Mouse (Mus musculus): ENCODE results near the gene Cabin1. TPM values are rescaled to one million over a fixed set of nuclear protein-coding genes. Genes with fewer than 3 reads are reported as not detected.

The Cabin1 gene
- polyA plus RNA-seq, 1 experiment, result 24.0 TPM

DNA sequence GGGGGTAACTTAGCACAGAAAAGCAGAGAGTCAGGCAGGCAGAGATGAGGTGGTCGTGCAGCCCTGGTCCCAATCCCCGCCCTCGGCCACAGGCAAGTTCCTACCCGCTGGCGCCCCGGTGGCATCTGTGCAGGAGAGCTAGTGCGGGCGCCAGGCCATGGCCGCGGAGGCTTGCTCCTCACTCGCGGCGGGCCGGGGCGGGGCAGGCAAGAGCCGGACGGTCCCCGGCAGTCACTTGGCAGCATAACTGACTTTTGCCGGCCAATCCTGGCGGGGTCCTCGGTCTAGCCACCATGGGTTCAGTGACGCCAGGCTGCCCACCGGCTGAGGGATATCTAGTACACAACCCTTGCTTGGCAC lies 96.2 kb downstream of the Cabin1 start:
- H3K36me3 ChIP-seq (ENCODE audit: control insufficient read depth, insufficient read depth), result no peaks in the 10 kb centered on the region
- H3K27me3 ChIP-seq (ENCODE audit: control insufficient read depth, insufficient read depth, insufficient read length), result no peaks in the 10 kb centered on the region
- H3K79me2 ChIP-seq (ENCODE audit: control insufficient read depth, insufficient read depth), result no peaks in the 10 kb centered on the region
- TF ChIP-seq MAX (IDR thresholded peaks at IDR 0.05; ENCODE audit: low read depth) (no peak), TCF3 (IDR thresholded peaks at IDR 0.05; ENCODE audit: insufficient read length, low read depth) (no peak), REST (IDR thresholded peaks at IDR 0.05; ENCODE audit: insufficient read depth, insufficient read length) (no peak), CEBPB (IDR thresholded peaks at IDR 0.05; ENCODE audit: insufficient read depth, poor library complexity, severe bottlenecking) (no peak), TCF12 (IDR thresholded peaks at IDR 0.05; ENCODE audit: insufficient read depth, poor library complexity, severe bottlenecking) (no peak), SRF (IDR thresholded peaks at IDR 0.05; ENCODE audit: control insufficient read depth, insufficient read length, low read depth) (no peak), MYOD1 (IDR thresholded peaks at IDR 0.05; ENCODE audit: control insufficient read depth in 1 of 3, insufficient read length in 2 of 3, low read depth in 2 of 3) (peak in 1 of 3 experiments; percentile 0), POLR2AphosphoS2 (IDR thresholded peaks at IDR 0.05; ENCODE audit: insufficient read length, low read depth) (no peak), MYOG (IDR thresholded peaks at IDR 0.05; ENCODE audit: control insufficient read depth in 1 of 3, insufficient read depth in 1 of 3, insufficient read length in 2 of 3, low read depth in 2 of 3) (no peak), POLR2A (IDR thresholded peaks at IDR 0.05; ENCODE audit: insufficient read length, low read depth) (peak; percentile 51), USF1 (IDR thresholded peaks at IDR 0.05; ENCODE audit: low read depth) (no peak)
- peak overlapping the region; percentile 49 for H3K4me3 ChIP-seq
- peak overlapping the region; percentile 89 for H3K4me2 ChIP-seq (ENCODE audit: low read depth)
- H3ac ChIP-seq (ENCODE audit: control insufficient read depth, insufficient read length), result peak overlapping the region; percentile 36

DNA sequence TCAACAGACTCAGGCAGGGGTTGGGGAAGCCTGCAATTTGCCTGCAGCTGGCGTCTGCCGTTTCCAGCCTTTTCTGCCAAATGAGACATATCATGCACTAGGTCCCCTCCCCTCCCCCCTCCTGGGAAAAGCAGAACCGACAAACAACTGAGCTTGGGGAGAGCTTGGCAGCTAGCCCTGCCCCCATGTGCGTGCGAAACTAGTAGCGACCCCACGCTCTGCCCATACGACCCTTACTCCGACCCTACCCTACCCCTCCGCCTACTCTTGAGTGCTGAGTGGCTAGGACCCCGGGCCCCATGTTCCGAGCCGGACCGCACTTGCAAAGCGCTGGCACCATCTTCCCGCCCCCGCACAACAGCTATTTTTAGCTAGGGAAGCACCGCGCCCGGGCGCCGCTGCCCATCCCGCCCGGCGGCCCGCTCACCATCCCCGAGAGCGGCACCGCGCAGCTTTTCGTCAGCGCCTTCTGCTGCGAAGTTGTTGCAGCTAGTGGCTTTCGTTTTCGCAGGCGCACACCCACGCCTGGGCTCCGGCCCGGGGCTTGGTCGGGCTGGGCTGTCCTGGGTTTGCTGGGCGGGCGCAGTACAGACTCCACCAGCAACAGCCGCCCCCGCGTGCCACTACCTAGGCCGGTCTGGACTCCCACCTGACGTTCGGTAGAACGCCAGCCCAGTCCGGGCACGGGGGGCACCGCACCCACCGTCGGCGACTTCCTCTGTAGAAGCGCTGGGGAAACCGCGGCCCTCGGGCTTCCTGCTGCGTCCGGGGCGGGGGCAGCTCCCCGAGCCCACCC lies 96.8 kb downstream of the Cabin1 start:
- Histone ChIP-seq H3K4me2 (ENCODE audit: low read depth) (peak overlapping the region; percentile 89), H3K27me3 (ENCODE audit: control insufficient read depth, insufficient read depth, insufficient read length) (no peaks in the 10 kb centered on the region), H3K36me3 (ENCODE audit: control insufficient read depth, insufficient read depth) (no peaks in the 10 kb centered on the region), H3K4me3 (peak overlapping the region; percentile 49), H3K79me2 (ENCODE audit: control insufficient read depth, insufficient read depth) (no peaks in the 10 kb centered on the region), H3ac (ENCODE audit: control insufficient read depth, insufficient read length) (peak overlapping the region; percentile 36)
- TF ChIP-seq TCF3 (IDR thresholded peaks at IDR 0.05; ENCODE audit: insufficient read length, low read depth), result no peak
- TF ChIP-seq POLR2AphosphoS2 (IDR thresholded peaks at IDR 0.05; ENCODE audit: insufficient read length, low read depth), result peak; percentile 8
- peak in 2 of 3 experiments; percentile 49 to 68 for TF ChIP-seq MYOD1 (IDR thresholded peaks at IDR 0.05; ENCODE audit: control insufficient read depth in 1 of 3, insufficient read length in 2 of 3, low read depth in 2 of 3)

DNA sequence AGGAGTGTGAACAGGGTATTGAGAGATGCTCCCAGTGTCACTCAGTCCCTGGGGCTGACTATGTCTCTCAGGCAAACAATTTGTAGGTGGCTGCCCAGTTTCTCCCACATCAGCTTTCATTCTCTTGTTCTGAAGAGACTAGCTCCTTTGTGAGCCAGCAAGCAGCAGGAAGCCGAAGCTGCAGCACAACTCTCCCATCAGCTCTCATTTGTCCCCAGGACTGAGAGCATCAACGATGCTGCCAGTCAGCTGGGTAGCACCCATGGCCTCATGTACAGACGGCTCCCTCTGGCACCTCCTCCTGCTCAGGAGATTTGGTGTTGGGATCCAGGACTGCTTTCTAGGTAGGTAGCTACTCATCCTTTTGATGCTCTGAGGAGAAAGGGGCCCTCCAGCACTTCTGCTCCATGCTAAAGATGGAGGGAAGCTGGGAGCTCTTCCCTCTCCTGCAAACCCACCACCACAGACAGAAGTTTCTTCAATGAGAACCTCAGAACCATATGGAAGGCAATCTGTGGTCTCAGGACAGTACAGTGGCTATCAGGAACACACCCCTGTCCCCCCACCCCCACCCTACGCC lies 97.6 kb downstream of the Cabin1 start:
- H3K79me2 ChIP-seq (ENCODE audit: control insufficient read depth, insufficient read depth), result no peaks in the 10 kb centered on the region
- H3K36me3 ChIP-seq (ENCODE audit: control insufficient read depth, insufficient read depth), result no peaks in the 10 kb centered on the region
- no peaks in the 10 kb centered on the region for H3K27me3 ChIP-seq (ENCODE audit: control insufficient read depth, insufficient read depth, insufficient read length)
- TF ChIP-seq E2F4 (IDR thresholded peaks at IDR 0.05; ENCODE audit: insufficient read depth) (no peak), MYOD1 (IDR thresholded peaks at IDR 0.05; ENCODE audit: control insufficient read depth in 1 of 3, insufficient read length in 2 of 3, low read depth in 2 of 3) (no peak), TCF12 (IDR thresholded peaks at IDR 0.05; ENCODE audit: insufficient read depth, poor library complexity, severe bottlenecking) (no peak), MYOG (IDR thresholded peaks at IDR 0.05; ENCODE audit: control insufficient read depth in 1 of 3, insufficient read depth in 1 of 3, insufficient read length in 2 of 3, low read depth in 2 of 3) (no peak), USF1 (IDR thresholded peaks at IDR 0.05; ENCODE audit: low read depth) (no peak), REST (IDR thresholded peaks at IDR 0.05; ENCODE audit: insufficient read depth, insufficient read length) (no peak), SRF (IDR thresholded peaks at IDR 0.05; ENCODE audit: control insufficient read depth, insufficient read length, low read depth) (no peak), POLR2AphosphoS2 (IDR thresholded peaks at IDR 0.05; ENCODE audit: insufficient read length, low read depth) (no peak), TCF3 (IDR thresholded peaks at IDR 0.05; ENCODE audit: insufficient read length, low read depth) (no peak), CEBPB (IDR thresholded peaks at IDR 0.05; ENCODE audit: insufficient read depth, poor library complexity, severe bottlenecking) (no peak), MAX (IDR thresholded peaks at IDR 0.05; ENCODE audit: low read depth) (no peak)
- H3K4me3 ChIP-seq, result peak overlapping the region; percentile 49
- H3ac ChIP-seq (ENCODE audit: control insufficient read depth, insufficient read length), result peak overlapping the region; percentile 36
- H3K4me2 ChIP-seq (ENCODE audit: low read depth), result peak overlapping the region; percentile 89

DNA sequence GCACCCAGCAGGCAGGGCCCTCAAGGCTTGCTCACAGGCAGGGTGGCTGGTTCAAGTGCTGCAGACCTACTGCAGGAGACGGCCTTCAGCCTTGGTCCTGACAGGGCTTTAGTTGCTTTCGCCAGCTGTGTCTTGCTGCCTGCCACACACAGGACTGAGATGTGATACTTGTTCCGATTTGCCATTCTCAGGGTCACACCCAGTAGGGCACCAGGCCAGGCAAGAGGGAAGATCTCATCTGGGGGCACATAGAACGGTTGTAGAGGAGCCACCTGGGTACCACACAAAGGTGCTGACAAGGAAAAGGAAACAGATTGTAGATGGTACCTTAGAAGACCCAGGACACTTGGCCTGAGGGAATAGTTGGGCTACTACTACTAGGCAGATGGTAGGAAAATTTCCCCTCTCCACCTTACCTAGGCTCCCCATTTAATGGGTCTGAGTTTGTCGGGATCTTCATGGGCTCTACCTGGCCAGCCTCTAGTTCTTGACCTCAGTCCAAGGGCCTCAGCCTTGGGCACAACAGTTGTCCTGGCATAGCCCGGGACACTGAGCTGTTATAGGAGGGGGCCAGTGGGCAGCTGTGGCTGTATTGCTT lies 99.4 kb downstream of the Cabin1 start:
- TF ChIP-seq TCF3 (IDR thresholded peaks at IDR 0.05; ENCODE audit: insufficient read length, low read depth), result no peak
- no peak for TF ChIP-seq POLR2A (IDR thresholded peaks at IDR 0.05; ENCODE audit: insufficient read length, low read depth)
- no peak for TF ChIP-seq USF1 (IDR thresholded peaks at IDR 0.05; ENCODE audit: low read depth)
- no peak for TF ChIP-seq CEBPB (IDR thresholded peaks at IDR 0.05; ENCODE audit: insufficient read depth, poor library complexity, severe bottlenecking)
- TF ChIP-seq POLR2AphosphoS2 (IDR thresholded peaks at IDR 0.05; ENCODE audit: insufficient read length, low read depth), result no peak
- no peak for TF ChIP-seq MAX (IDR thresholded peaks at IDR 0.05; ENCODE audit: low read depth)
- no peak for TF ChIP-seq REST (IDR thresholded peaks at IDR 0.05; ENCODE audit: insufficient read depth, insufficient read length)
- TF ChIP-seq TCF12 (IDR thresholded peaks at IDR 0.05; ENCODE audit: insufficient read depth, poor library complexity, severe bottlenecking), result no peak
- no peak for TF ChIP-seq MYOD1 (IDR thresholded peaks at IDR 0.05; ENCODE audit: control insufficient read depth in 1 of 3, insufficient read length in 2 of 3, low read depth in 2 of 3)
- TF ChIP-seq MYOG (IDR thresholded peaks at IDR 0.05; ENCODE audit: control insufficient read depth in 1 of 3, insufficient read depth in 1 of 3, insufficient read length in 2 of 3, low read depth in 2 of 3), result no peak
- no peak for TF ChIP-seq E2F4 (IDR thresholded peaks at IDR 0.05; ENCODE audit: insufficient read depth)
- no peak for TF ChIP-seq SRF (IDR thresholded peaks at IDR 0.05; ENCODE audit: control insufficient read depth, insufficient read length, low read depth)

More for the DNA sequence above, 99.4 kb downstream of the Cabin1 start:
- Histone ChIP-seq H3K4me2 (ENCODE audit: low read depth) (no peak overlapping the region), H3K36me3 (ENCODE audit: control insufficient read depth, insufficient read depth) (no peaks in the 10 kb centered on the region), H3K4me3 (no peak overlapping the region), H3ac (ENCODE audit: control insufficient read depth, insufficient read length) (no peak overlapping the region), H3K27me3 (ENCODE audit: control insufficient read depth, insufficient read depth, insufficient read length) (no peaks in the 10 kb centered on the region), H3K79me2 (ENCODE audit: control insufficient read depth, insufficient read depth) (no peaks in the 10 kb centered on the region)
